Mouse (Mus musculus): Measurements from ENCODE around the gene Glrx2. TPM values are rescaled to one million over a fixed set of nuclear protein-coding genes. Genes with fewer than 3 reads are reported as not detected.

Gene Glrx2
- polyA plus RNA-seq, 1 experiment from 2014 or later = 66.8 TPM

DNA sequence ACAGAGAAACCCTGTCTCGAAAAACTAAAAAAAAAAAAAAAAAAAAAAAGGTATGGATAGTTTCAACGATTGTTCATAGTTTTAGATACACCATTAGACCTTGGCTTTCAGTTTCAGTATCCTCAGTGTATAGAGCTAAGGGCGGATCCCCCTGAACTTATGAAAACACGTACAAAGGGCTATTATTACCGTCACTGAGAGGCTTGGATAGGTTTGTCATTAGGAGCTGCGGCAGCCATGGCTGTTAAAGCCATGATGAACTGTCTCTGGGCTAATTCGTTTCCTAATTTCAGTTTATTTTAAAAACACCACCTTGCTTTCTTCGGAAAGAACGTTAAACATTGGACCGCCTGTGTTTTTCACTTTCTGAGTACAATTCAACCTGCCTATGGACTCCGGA, 22.7 kb downstream of the Glrx2 start:
- H3K9me3 ChIP-seq (replicated peaks; ENCODE audit: control insufficient read depth, low read length) = no peaks in the 10 kb centered on the region

DNA sequence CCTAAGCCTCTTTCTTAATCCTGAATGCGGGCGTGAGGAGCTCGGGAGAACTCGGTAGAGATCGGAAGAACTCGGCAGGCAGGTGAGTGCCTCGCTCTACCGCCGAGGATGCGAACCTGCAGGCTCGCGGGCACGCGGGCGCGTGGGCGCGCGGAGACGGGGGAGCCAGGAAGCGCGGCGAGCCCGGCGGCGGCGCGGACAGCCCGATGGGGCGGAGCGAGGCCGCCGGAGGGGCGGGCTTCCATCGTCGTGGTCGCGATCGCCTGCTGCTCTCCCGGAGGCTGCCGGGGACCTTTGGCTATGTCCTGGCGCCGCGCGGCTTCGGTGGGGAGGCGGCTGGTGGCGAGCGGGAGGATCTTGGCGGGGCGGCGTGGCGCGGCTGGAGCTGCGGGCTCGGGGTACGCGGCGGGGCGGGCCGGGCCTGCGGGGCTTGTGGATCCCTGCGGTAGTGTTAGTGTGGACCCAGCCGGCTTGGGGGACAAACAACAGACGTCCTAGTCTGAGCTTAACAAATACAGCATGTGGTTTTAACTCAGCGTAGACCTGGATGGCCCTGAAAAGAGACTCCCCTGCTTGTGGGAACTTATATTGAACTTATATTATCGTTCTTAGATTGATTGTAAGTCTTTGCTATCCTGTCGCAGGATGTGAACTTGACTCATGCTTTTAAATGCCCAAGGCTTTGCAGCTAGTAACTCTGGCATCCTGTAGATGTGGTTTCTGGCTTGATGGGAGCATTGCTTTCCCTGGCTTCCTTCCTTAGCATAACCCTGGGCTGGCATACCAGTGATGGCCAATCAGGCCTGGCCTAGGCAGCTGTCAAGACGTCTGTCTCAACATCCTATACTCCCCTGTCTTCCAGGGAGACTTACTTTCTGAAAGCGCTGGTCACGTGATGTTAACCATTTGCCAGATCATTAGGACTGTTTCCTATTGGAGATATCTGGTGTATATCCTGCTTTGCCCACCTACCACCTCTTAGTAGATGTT, 23.5 kb downstream of the Glrx2 start:
- Histone ChIP-seq H3K4me3 (ENCODE audit: low read depth, low read length) (peak overlapping the region; percentile 59), H3K27me3 (ENCODE audit: control insufficient read depth, insufficient read depth, low read length) (no peaks in the 10 kb centered on the region), H3K9me3 (replicated peaks; ENCODE audit: control insufficient read depth, low read length) (no peaks in the 10 kb centered on the region), H3K27ac (ENCODE audit: low read depth, low read length) (peak overlapping the region; percentile 67), H3K4me2 (peak overlapping the region; percentile 89), H3K9ac (ENCODE audit: low read depth, low read length) (peak overlapping the region; percentile 70), H3K4me1 (ENCODE audit: control insufficient read depth, insufficient read depth, low read length) (0 out of 2 replicates have a peak, but pooled peaks cover 2% of the 10 kb centered on the region), H3K36me3 (ENCODE audit: control insufficient read depth, insufficient read depth, low read length) (peaks cover 3% of the 10 kb centered on the region; the same call in 1 of the 2 replicates)
- peak; percentile 93 for ATAC-seq (replicated peaks; ENCODE audit: insufficient number of reproducible peaks, low FRiP score, low TSS enrichment)
- under 1% methylated on average over 62 of the region's 71 CpGs for WGBS (ENCODE audit: insufficient replicate concordance)

More for the DNA sequence above, 22.7 kb downstream of the Glrx2 start:
- H3K4me2 ChIP-seq = peak overlapping the region; percentile 89
- peak overlapping the region; percentile 59 for H3K4me3 ChIP-seq (ENCODE audit: low read depth, low read length)
- peak overlapping the region; percentile 70 for H3K9ac ChIP-seq (ENCODE audit: low read depth, low read length)
- H3K36me3 ChIP-seq (ENCODE audit: control insufficient read depth, insufficient read depth, low read length) = peaks cover 3% of the 10 kb centered on the region; the same call in 1 of the 2 replicates
- 27% methylated on average over 10 of the region's 11 CpGs for WGBS (ENCODE audit: insufficient replicate concordance)
- peak overlapping the region; percentile 67; the same call in 1 of the 2 replicates for H3K27ac ChIP-seq (ENCODE audit: low read depth, low read length)
- H3K4me1 ChIP-seq (ENCODE audit: control insufficient read depth, insufficient read depth, low read length) = 0 out of 2 replicates have a peak, but pooled peaks cover 2% of the 10 kb centered on the region
- H3K27me3 ChIP-seq (ENCODE audit: control insufficient read depth, insufficient read depth, low read length) = no peaks in the 10 kb centered on the region
- ATAC-seq (replicated peaks; ENCODE audit: insufficient number of reproducible peaks, low FRiP score, low TSS enrichment) = 0 out of 2 replicates have a peak, but pooled peaks have one; percentile 24

DNA sequence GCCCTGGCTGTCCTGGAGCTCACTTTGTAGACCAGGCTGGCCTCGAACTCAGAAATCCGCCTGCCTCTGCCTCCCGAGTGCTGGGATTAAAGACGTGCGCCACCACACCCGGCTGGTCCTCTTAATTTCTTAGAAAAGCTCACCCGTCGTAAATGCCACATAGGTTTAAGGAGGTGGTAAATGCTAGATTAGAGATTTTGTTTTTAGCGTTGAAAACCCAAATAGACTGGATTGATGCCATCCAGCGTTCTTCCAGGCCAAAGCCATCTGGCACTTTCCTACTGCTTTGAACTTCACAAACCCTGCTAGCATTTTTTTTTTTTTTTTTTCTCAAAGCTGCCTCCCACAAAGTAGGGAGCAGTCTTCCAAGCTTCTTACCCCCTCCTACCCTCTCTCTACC, 24.4 kb downstream of the Glrx2 start:
- Histone ChIP-seq H3K4me3 (ENCODE audit: low read depth, low read length) (peak overlapping the region; percentile 59), H3K9me3 (replicated peaks; ENCODE audit: control insufficient read depth, low read length) (no peaks in the 10 kb centered on the region), H3K9ac (ENCODE audit: low read depth, low read length) (no peak overlapping the region; the same call in 1 of the 2 replicates), H3K27ac (ENCODE audit: low read depth, low read length) (no peak overlapping the region), H3K4me1 (ENCODE audit: control insufficient read depth, insufficient read depth, low read length) (0 out of 2 replicates have a peak, but pooled peaks cover 2% of the 10 kb centered on the region), H3K36me3 (ENCODE audit: control insufficient read depth, insufficient read depth, low read length) (peaks cover 3% of the 10 kb centered on the region; the same call in 1 of the 2 replicates), H3K27me3 (ENCODE audit: control insufficient read depth, insufficient read depth, low read length) (no peaks in the 10 kb centered on the region), H3K4me2 (peak overlapping the region; percentile 89)
- 88% methylated on average over 10 of the region's 10 CpGs for WGBS (ENCODE audit: insufficient replicate concordance)
- no peak for ATAC-seq (replicated peaks; ENCODE audit: insufficient number of reproducible peaks, low FRiP score, low TSS enrichment)

DNA sequence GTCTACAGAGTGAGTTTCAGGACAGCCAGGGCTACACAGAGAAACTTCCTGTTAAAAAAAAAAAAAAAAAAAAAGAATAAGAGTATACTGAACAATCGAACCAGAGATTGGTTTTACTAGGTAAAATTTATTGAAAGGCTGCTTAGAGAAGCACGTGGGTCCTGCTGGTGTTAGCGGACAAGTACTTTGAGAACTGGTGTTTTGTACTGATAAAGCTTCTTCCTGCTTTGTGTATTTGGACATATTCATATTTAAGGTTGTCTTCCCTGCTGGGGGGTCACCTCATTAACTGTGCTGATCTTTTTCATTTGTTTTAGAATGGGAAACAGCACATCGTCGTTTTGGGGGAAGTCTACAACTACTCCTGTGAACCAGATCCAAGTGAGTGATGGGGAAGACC, 25.2 kb downstream of the Glrx2 start:
- H3K9me3 ChIP-seq (replicated peaks; ENCODE audit: control insufficient read depth, low read length) = no peaks in the 10 kb centered on the region
- no peaks in the 10 kb centered on the region for H3K27me3 ChIP-seq (ENCODE audit: control insufficient read depth, insufficient read depth, low read length)
- peaks cover 3% of the 10 kb centered on the region; the same call in 1 of the 2 replicates for H3K36me3 ChIP-seq (ENCODE audit: control insufficient read depth, insufficient read depth, low read length)
- no peak for ATAC-seq (replicated peaks; ENCODE audit: insufficient number of reproducible peaks, low FRiP score, low TSS enrichment)
- 88% methylated on average over 5 of the region's 5 CpGs for WGBS (ENCODE audit: insufficient replicate concordance)
- H3K27ac ChIP-seq (ENCODE audit: low read depth, low read length) = no peak overlapping the region
- H3K9ac ChIP-seq (ENCODE audit: low read depth, low read length) = no peak overlapping the region
- H3K4me2 ChIP-seq = no peak overlapping the region
- 0 out of 2 replicates have a peak, but pooled peaks cover 2% of the 10 kb centered on the region for H3K4me1 ChIP-seq (ENCODE audit: control insufficient read depth, insufficient read depth, low read length)
- no peak overlapping the region for H3K4me3 ChIP-seq (ENCODE audit: low read depth, low read length)

DNA sequence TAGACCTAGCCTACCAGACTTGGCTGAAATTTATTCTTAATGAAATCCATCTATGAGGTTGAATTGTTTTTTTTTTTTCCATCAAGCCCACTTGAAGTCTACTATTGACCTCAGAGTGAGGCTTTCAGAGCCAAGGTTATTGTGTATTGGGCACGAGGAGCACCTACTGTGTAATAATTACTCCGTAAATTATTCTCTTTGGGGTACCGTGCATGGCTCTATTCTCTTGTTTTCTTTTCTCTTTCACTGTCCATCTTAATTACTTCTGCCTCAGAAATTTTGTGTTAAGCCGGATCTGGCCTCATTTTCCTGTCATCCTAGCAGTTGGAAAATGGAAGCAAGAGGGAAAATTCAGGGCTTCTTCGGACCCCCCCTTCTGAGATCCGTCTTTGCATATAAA, 26.0 kb downstream of the Glrx2 start:
- Histone ChIP-seq H3K27ac (ENCODE audit: low read depth, low read length) (no peak overlapping the region), H3K9me3 (replicated peaks; ENCODE audit: control insufficient read depth, low read length) (no peaks in the 10 kb centered on the region), H3K4me3 (ENCODE audit: low read depth, low read length) (no peak overlapping the region), H3K36me3 (ENCODE audit: control insufficient read depth, insufficient read depth, low read length) (peaks cover 7% of the 10 kb centered on the region; the same call in 1 of the 2 replicates), H3K9ac (ENCODE audit: low read depth, low read length) (no peak overlapping the region), H3K27me3 (ENCODE audit: control insufficient read depth, insufficient read depth, low read length) (no peaks in the 10 kb centered on the region), H3K4me1 (ENCODE audit: control insufficient read depth, insufficient read depth, low read length) (0 out of 2 replicates have a peak, but pooled peaks cover 2% of the 10 kb centered on the region), H3K4me2 (no peak overlapping the region)
- 89% methylated on average over 6 of the region's 6 CpGs for WGBS (ENCODE audit: insufficient replicate concordance)
- no peak for ATAC-seq (replicated peaks; ENCODE audit: insufficient number of reproducible peaks, low FRiP score, low TSS enrichment)

DNA sequence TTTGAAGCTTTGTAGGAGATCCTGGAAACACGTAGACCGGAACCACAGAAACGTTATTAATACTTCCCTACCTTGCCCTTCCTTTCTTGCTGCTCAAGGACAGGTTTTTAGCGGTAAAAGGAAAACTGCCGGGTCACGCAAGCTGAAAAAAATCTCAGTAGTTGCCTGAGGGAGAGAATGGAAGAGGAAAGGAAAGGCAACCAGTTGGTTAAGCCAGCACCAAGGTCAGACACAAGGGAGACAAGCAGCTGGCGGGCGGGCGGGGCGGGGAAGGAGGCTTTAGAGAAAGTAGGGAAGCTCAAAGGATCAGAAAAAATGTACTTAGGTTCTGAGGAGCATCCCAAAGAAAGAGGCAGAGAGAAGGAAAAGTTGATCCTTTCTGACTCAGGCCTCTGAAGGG, 29.7 kb downstream of the Glrx2 start:
- Histone ChIP-seq H3K4me3 (ENCODE audit: low read depth, low read length) (no peak overlapping the region), H3K4me2 (no peak overlapping the region), H3K9ac (ENCODE audit: low read depth, low read length) (no peak overlapping the region), H3K9me3 (replicated peaks; ENCODE audit: control insufficient read depth, low read length) (no peaks in the 10 kb centered on the region), H3K27ac (ENCODE audit: low read depth, low read length) (no peak overlapping the region), H3K27me3 (ENCODE audit: control insufficient read depth, insufficient read depth, low read length) (no peaks in the 10 kb centered on the region), H3K4me1 (ENCODE audit: control insufficient read depth, insufficient read depth, low read length) (no peaks in the 10 kb centered on the region), H3K36me3 (ENCODE audit: control insufficient read depth, insufficient read depth, low read length) (peaks cover 7% of the 10 kb centered on the region; the same call in 1 of the 2 replicates)
- 86% methylated on average over 10 of the region's 10 CpGs for WGBS (ENCODE audit: insufficient replicate concordance)
- ATAC-seq (replicated peaks; ENCODE audit: insufficient number of reproducible peaks, low FRiP score, low TSS enrichment) = no peak

DNA sequence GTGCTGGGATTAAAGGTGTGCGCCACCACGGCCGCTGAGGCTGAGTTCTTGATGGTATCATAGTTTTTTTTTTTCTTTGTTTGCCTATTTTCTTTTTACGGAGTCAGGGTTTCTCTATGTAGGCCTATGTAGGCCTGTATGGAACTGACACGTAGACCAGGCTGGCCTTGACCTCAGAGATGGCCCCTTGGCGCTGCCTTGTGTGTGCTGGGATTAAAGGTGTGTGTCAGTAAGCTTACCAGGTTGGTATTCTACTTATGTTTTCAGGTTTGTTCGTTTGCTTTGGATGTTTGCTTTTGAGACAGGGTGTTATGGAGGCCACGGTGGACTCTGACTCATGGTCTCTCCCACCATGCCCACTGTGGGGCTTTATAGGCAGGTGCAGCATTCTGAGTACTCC, 46.0 kb downstream of the Glrx2 start:
- Histone ChIP-seq H3K9me3 (replicated peaks; ENCODE audit: control insufficient read depth, low read length) (no peaks in the 10 kb centered on the region), H3K4me3 (ENCODE audit: low read depth, low read length) (no peak overlapping the region), H3K27me3 (ENCODE audit: control insufficient read depth, insufficient read depth, low read length) (no peaks in the 10 kb centered on the region), H3K4me1 (ENCODE audit: control insufficient read depth, insufficient read depth, low read length) (no peaks in the 10 kb centered on the region), H3K27ac (ENCODE audit: low read depth, low read length) (no peak overlapping the region), H3K4me2 (no peak overlapping the region), H3K9ac (ENCODE audit: low read depth, low read length) (no peak overlapping the region), H3K36me3 (ENCODE audit: control insufficient read depth, insufficient read depth, low read length) (peaks cover 9% of the 10 kb centered on the region)
- no peak for ATAC-seq (replicated peaks; ENCODE audit: insufficient number of reproducible peaks, low FRiP score, low TSS enrichment)
- 93% methylated on average over 8 of the region's 8 CpGs for WGBS (ENCODE audit: insufficient replicate concordance)

DNA sequence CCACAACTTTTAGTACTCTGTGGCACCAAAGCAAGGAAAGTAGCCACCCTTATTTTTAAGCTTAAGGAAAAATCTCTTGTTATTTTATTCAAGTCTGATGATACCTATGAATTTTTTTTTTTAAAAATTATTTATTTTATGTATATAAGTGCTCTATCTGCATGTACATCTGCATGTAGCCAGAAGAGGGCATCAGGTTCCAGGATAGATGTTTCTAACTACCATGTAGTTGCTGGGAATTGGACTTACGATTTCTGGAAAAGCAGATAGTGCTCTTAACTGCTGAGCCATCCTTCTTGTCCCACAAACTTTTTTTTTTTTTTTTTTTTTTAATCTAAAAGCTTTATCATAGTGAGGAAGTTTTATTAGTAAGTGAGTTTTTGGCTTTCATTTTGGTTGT, 48.3 kb downstream of the Glrx2 start:
- Histone ChIP-seq H3K9me3 (replicated peaks; ENCODE audit: control insufficient read depth, low read length) (no peaks in the 10 kb centered on the region), H3K4me2 (no peak overlapping the region), H3K27me3 (ENCODE audit: control insufficient read depth, insufficient read depth, low read length) (no peaks in the 10 kb centered on the region), H3K27ac (ENCODE audit: low read depth, low read length) (no peak overlapping the region), H3K36me3 (ENCODE audit: control insufficient read depth, insufficient read depth, low read length) (peaks cover 5% of the 10 kb centered on the region), H3K4me3 (ENCODE audit: low read depth, low read length) (no peak overlapping the region), H3K4me1 (ENCODE audit: control insufficient read depth, insufficient read depth, low read length) (no peaks in the 10 kb centered on the region), H3K9ac (ENCODE audit: low read depth, low read length) (no peak overlapping the region)
- WGBS (ENCODE audit: insufficient replicate concordance) = 77% methylated on average over 1 of the region's 1 CpGs
- no peak for ATAC-seq (replicated peaks; ENCODE audit: insufficient number of reproducible peaks, low FRiP score, low TSS enrichment)
